Mouse (Mus musculus) liver, adult 2 months (tissue): ENCODE data around the gene Ddo.

ENCODE experiments used
- CTCF ChIP-seq: fragments of 200-500 bp; IDR thresholded peaks from 2 replicates; pipeline ENCODE4 v1.5.1; 2011; ENCODE audit warnings: low read depth, low read length, control low read depth
- POLR2A ChIP-seq: fragments of 200-500 bp; IDR thresholded peaks from 2 replicates; pipeline ENCODE4 v1.6.1; 2011; ENCODE audit warnings: low read length, control low read depth; ENCODE audit not compliant: insufficient read depth; ENCODE audit errors: extremely low read depth

- no peak for TF ChIP-seq POLR2A
- peak; percentile 34; the same call in 1 of the 2 replicates for TF ChIP-seq CTCF
These were observed 46.1 kb upstream of the Ddo start for GRCm38 (mm10) chr10:40583584-40584255.
